Mouse (Mus musculus): ENCODE measurements around the gene Nf2.

- TF ChIP-seq CTCF (IDR thresholded peaks at IDR 0.05; ENCODE audit: low read depth) (no peak), EP300 (optimal IDR thresholded peaks at IDR 0.05) (no peak)
Observed at GRCm38 (mm10) chr11:4800654-4801053, 48.7 kb downstream of the Nf2 start.

All from stomach, postnatal 0 days (tissue).